Mouse (Mus musculus) ES-E14 (cell line): Measurements from ENCODE around the gene Arv1.

ENCODE experiments used
- CHD2 ChIP-seq: IDR thresholded peaks from 2 replicates; pipeline ENCODE4 v1.6.1; 2014; ENCODE audit warnings: mild to moderate bottlenecking, low read depth, low read length, inconsistent platforms
- HCFC1 ChIP-seq: IDR thresholded peaks from 2 replicates; pipeline ENCODE4 v1.6.1; 2012; ENCODE audit warnings: low read length, inconsistent platforms, borderline replicate concordance; ENCODE audit not compliant: insufficient read depth
- MAFK ChIP-seq: IDR thresholded peaks from 2 replicates; pipeline ENCODE4 v1.6.1; 2014; ENCODE audit warnings: mild to moderate bottlenecking, low read depth, low read length, inconsistent platforms; ENCODE audit not compliant: insufficient read depth
- ZC3H11A ChIP-seq: IDR thresholded peaks from 2 replicates; pipeline ENCODE4 v1.6.1; 2012; ENCODE audit warnings: low read depth, mild to moderate bottlenecking, inconsistent platforms, low read length, borderline replicate concordance
- ZNF384 ChIP-seq: IDR thresholded peaks from 2 replicates; pipeline ENCODE4 v1.6.1; 2012; ENCODE audit warnings: low read depth, low read length, inconsistent platforms

DNA sequence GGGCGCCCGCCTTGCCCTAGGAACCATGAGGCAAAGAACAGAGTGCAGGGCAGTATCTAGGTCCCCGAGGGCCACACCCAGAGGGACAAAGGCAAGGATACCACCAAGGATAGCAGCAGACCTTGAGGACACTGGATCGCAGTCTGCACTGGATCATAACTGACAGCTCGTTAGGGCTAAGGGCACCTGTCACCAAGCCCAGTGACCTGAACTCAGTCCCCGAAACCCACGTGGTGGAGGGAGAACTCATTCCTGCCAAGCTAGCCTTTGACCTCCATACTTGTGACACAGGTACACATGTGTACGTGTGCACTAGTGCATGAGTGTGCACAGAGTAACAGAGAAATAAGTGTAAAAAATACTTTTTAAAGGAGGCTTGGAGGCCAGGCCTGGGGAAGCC is 6.2 kb upstream of the Arv1 start:
- TF ChIP-seq CHD2 = no peak
- TF ChIP-seq ZC3H11A = no peak
- TF ChIP-seq HCFC1 = no peak
- no peak for TF ChIP-seq ZNF384
- TF ChIP-seq MAFK = no peak
